Mouse (Mus musculus): ENCODE results near the gene Casr. TPM values are rescaled to one million over a fixed set of nuclear protein-coding genes. Genes with fewer than 3 reads are reported as not detected.

The Casr gene
- polyA plus RNA-seq, 1 experiment = not detected

DNA sequence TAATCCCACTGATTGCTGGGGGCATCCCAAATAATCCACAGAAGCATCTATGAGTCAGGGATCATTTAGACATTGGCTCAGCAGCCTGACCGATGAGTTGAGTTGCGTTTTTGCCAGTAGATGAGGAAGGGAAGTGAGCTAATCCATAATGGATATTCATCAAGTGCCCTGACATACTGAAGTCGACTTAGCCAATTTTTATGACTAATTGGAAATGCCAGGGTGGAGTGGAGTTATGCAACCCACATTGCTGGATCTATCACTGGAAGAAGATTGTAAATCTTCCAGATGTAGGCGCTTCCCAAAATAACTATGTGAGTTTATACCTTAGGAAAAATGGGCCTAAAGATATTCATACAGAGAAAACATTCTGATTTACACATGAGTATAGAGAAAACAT, 97.9 kb downstream of the Casr start:
- H3K79me3 ChIP-seq (ENCODE audit: low read depth) = no peaks in the 10 kb centered on the region
- H3K4me3 ChIP-seq (ENCODE audit: insufficient read depth, poor library complexity, severe bottlenecking) = no peak overlapping the region
- no peaks in the 10 kb centered on the region for H3K79me2 ChIP-seq (ENCODE audit: control insufficient read depth, insufficient read depth)
- H3ac ChIP-seq (ENCODE audit: control insufficient read depth, insufficient read length, low read depth) = no peak overlapping the region
- H3K27me3 ChIP-seq (ENCODE audit: control insufficient read depth, insufficient read depth, insufficient read length) = no peaks in the 10 kb centered on the region
- TF ChIP-seq CEBPB (IDR thresholded peaks at IDR 0.05; ENCODE audit: low read depth) = peak; percentile 23
- no peak for TF ChIP-seq MYOD1 (IDR thresholded peaks at IDR 0.05; ENCODE audit: control insufficient read depth, insufficient read length, low read depth)
- no peaks in the 10 kb centered on the region for H3K36me3 ChIP-seq (ENCODE audit: control insufficient read depth, insufficient read depth)

DNA sequence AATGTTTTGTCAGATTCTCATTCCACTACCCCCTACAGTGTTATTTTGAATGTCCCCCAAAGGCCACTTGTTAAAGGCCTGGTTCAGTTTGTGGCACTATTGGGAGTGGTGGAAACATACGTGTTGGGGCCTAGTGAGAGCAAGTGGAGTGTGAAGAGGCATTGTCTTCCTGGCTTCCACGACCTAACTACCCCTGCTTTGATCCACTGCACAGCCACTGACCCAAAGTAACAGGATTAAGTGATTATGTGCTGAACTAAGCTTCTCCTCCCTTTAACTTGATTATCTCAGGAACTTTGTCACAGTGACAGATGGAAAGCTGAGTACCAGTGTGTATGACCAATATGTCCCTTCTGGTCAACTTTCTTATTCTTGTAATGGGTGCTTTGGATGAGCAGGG, 101.5 kb downstream of the Casr start:
- TF ChIP-seq MYOG (IDR thresholded peaks at IDR 0.05; ENCODE audit: control insufficient read depth, extremely low read depth, insufficient read length) = no peak
- no peak for TF ChIP-seq FOSL1 (IDR thresholded peaks at IDR 0.05; ENCODE audit: insufficient read depth, low read length, poor library complexity, severe bottlenecking)
- TF ChIP-seq MYOD1 (IDR thresholded peaks at IDR 0.05; ENCODE audit: control insufficient read depth, insufficient read length, low read depth) = no peak
- no peak for TF ChIP-seq USF1 (IDR thresholded peaks at IDR 0.05; ENCODE audit: low read depth)
- no peak for TF ChIP-seq CEBPB (IDR thresholded peaks at IDR 0.05; ENCODE audit: low read depth)
- no peak for TF ChIP-seq CTCF (IDR thresholded peaks at IDR 0.05; ENCODE audit: control insufficient read depth, insufficient read depth, insufficient read length)
- no peak for TF ChIP-seq MAX (IDR thresholded peaks at IDR 0.05)
- no peak overlapping the region for H3K4me3 ChIP-seq (ENCODE audit: insufficient read depth, poor library complexity, severe bottlenecking)
- no peaks in the 10 kb centered on the region for H3K79me2 ChIP-seq (ENCODE audit: control insufficient read depth, insufficient read depth)
- H3K79me3 ChIP-seq (ENCODE audit: low read depth) = no peaks in the 10 kb centered on the region
- H3K27me3 ChIP-seq (ENCODE audit: control insufficient read depth, insufficient read depth, insufficient read length) = no peaks in the 10 kb centered on the region
- H3ac ChIP-seq (ENCODE audit: control insufficient read depth, insufficient read length, low read depth) = no peak overlapping the region
- H3K36me3 ChIP-seq (ENCODE audit: control insufficient read depth, insufficient read depth) = no peaks in the 10 kb centered on the region

DNA sequence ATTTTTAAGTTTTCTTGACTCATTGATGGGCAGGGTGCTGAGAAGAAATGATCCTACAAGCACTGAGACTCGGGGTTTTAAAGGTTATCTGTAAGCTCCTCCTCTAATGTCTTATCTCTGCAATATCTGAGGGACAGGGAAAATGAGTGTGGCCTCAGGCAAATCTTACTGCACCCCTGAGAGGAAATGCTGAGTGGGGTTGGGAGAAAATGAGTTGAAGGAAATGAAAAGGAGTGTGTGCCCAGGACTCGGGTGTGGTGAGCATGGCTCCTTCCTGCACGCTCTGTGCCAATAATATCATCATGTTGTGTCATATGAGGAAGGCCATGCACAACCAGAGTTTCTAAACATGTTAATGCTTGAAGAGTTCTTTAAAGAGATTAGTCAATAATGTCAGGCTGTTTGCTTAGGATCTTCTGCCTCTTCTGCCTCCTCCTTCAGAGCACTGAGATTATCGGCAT, 106.6 kb downstream of the Casr start, which contains the start of gene Stfa3:
Gene Stfa3, minus strand, starts transcription at position 51 of the 461 bp plus-strand sequence.
- no peak for TF ChIP-seq CEBPB (IDR thresholded peaks at IDR 0.05; ENCODE audit: low read depth)
- no peak for TF ChIP-seq MAX (IDR thresholded peaks at IDR 0.05)
- TF ChIP-seq CTCF (IDR thresholded peaks at IDR 0.05; ENCODE audit: control insufficient read depth, insufficient read depth, insufficient read length) = no peak
- no peak for TF ChIP-seq MYOG (IDR thresholded peaks at IDR 0.05; ENCODE audit: control insufficient read depth, extremely low read depth, insufficient read length)
- TF ChIP-seq MYOD1 (IDR thresholded peaks at IDR 0.05; ENCODE audit: control insufficient read depth, insufficient read length, low read depth) = no peak
- no peak for TF ChIP-seq FOSL1 (IDR thresholded peaks at IDR 0.05; ENCODE audit: insufficient read depth, low read length, poor library complexity, severe bottlenecking)
- TF ChIP-seq USF1 (IDR thresholded peaks at IDR 0.05; ENCODE audit: low read depth) = no peak
- Histone ChIP-seq H3K36me3 (ENCODE audit: control insufficient read depth, insufficient read depth) (no peaks in the 10 kb centered on the region), H3K79me2 (ENCODE audit: control insufficient read depth, insufficient read depth) (no peaks in the 10 kb centered on the region), H3K4me3 (ENCODE audit: insufficient read depth, poor library complexity, severe bottlenecking) (no peak within 1 kb of the TSS), H3K27me3 (ENCODE audit: control insufficient read depth, insufficient read depth, insufficient read length) (no peaks in the 10 kb centered on the region), H3K79me3 (ENCODE audit: low read depth) (no peaks in the 10 kb centered on the region), H3ac (ENCODE audit: control insufficient read depth, insufficient read length, low read depth) (no peak within 1 kb of the TSS)

Other genes with a start within 250 kb of the Casr start
- gene BC117090, start 227.8 kb downstream of the Casr start, polyA plus RNA-seq (2012; fragmentation: generic; extraction: Trizol) = not detected
- not detected for gene BC100530, start 194.4 kb downstream of the Casr start, polyA plus RNA-seq (2012; fragmentation: generic; extraction: Trizol)
- not detected for gene Stfa2, start 153.7 kb downstream of the Casr start, polyA plus RNA-seq (2012; fragmentation: generic; extraction: Trizol)
- not detected for gene Stfa3, start 106.7 kb downstream of the Casr start, polyA plus RNA-seq (2012; fragmentation: generic; extraction: Trizol)
- gene Cd86, start 103.9 kb upstream of the Casr start, polyA plus RNA-seq (2012; fragmentation: generic; extraction: Trizol) = not detected
- gene Ildr1, start 131.8 kb upstream of the Casr start, polyA plus RNA-seq (2012; fragmentation: generic; extraction: Trizol) = not detected
- not detected for gene Slc15a2, start 222.8 kb upstream of the Casr start, polyA plus RNA-seq (2012; fragmentation: generic; extraction: Trizol)